Mouse (Mus musculus): ENCODE results near the gene Col5a3.

- TF ChIP-seq CTCF (IDR thresholded peaks at IDR 0.05; ENCODE audit: borderline replicate concordance, insufficient read depth, low read length) (no peak), POLR2A (IDR thresholded peaks at IDR 0.05; ENCODE audit: low read depth, low read length) (no peak)
Observed at GRCm38 (mm10) chr9:20754335-20754734, 60.5 kb downstream of the Col5a3 start.
